Comparison of ENCODE assay signal across 25 mouse cellular contexts in the genomic region with DNA sequence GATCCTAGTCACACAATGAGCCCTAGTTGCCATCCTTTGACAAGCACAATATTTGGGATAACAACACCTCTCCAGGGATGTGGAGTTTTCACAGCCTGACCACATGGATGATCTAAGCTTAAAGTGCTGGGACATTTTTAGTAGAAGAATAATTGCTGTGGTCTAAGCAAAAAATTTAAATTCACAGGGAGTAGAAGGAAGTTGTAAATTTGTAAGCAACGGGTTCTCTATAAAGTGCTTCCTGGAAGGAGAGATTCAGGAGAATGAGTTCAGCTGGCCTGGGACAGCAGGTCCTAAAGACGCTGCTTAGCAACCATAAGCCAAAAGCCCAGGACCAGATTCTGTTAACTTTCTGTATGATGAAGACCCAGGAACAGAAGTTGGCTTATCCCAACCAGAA. TPM values are rescaled to one million over a fixed set of nuclear protein-coding genes. Genes with fewer than 3 reads are reported as not detected.
"Had no signal": no experiment of that assay in that cellular context is flagged by ENCODE, and none has a peak within 500 bp of the region (broad histone marks: within the 10 kb centered on the region; RNA-seq: fewer than 3 reads in every experiment).

No protein-coding gene starts in this region.

- H3K27me3 ChIP-seq: forebrain, embryonic 15.5 days; heart, embryonic 13.5 days; heart, embryonic 15.5 days; hindbrain, embryonic 13.5 days; hindbrain, embryonic 15.5 days; limb, embryonic 13.5 days; limb, embryonic 15.5 days had no signal

- H3K36me3 ChIP-seq: forebrain, embryonic 15.5 days; hindbrain, embryonic 13.5 days; hindbrain, embryonic 15.5 days; liver, embryonic 12.5 days had no signal

- DNase-seq: forebrain, postnatal 0 days; gastrocnemius, postnatal 14 days; gastrocnemius, postnatal 36 days; heart, adult 11 months; heart, adult 2 months; heart, postnatal 14 days; heart, postnatal 36 days; kidney, adult 9 months; layer of hippocampus, adult 9-11 months; layer of hippocampus, postnatal 36 days; left cerebral cortex, postnatal 4 days; lung, adult 18-20 months had no signal

- H3K4me3 ChIP-seq: forebrain, embryonic 15.5 days; heart, adult 2 months; heart, embryonic 13.5 days; heart, embryonic 15.5 days; hindbrain, embryonic 13.5 days; hindbrain, embryonic 15.5 days; limb, embryonic 13.5 days; limb, embryonic 15.5 days; liver, embryonic 12.5 days had no signal

- H3K9me3 ChIP-seq: forebrain, embryonic 15.5 days; heart, embryonic 13.5 days; heart, embryonic 15.5 days; hindbrain, embryonic 13.5 days; hindbrain, embryonic 15.5 days; limb, embryonic 13.5 days; limb, embryonic 15.5 days; liver, embryonic 12.5 days had no signal

- H3K9ac ChIP-seq: forebrain, embryonic 15.5 days; forebrain, postnatal 0 days; heart, embryonic 13.5 days; heart, embryonic 15.5 days; hindbrain, embryonic 13.5 days; hindbrain, embryonic 15.5 days; limb, embryonic 15.5 days; liver, embryonic 12.5 days; liver, embryonic 14.5 days had no signal

- H3K27ac ChIP-seq: forebrain, embryonic 15.5 days; heart, adult 2 months; heart, embryonic 13.5 days; heart, embryonic 15.5 days; hindbrain, embryonic 13.5 days; hindbrain, embryonic 15.5 days; hindbrain, postnatal 0 days; limb, embryonic 13.5 days; limb, embryonic 15.5 days; liver, embryonic 12.5 days; liver, embryonic 14.5 days had no signal

- ATAC-seq: forebrain, embryonic 15.5 days; forebrain, postnatal 0 days; hindbrain, postnatal 0 days; intestine, embryonic 16.5 days; liver, embryonic 12.5 days had no signal

- H3K4me1 ChIP-seq: forebrain, embryonic 15.5 days; heart, embryonic 13.5 days; heart, embryonic 15.5 days; hindbrain, embryonic 13.5 days; hindbrain, embryonic 15.5 days; limb, embryonic 13.5 days; liver, embryonic 12.5 days had no signal

- H3K4me2 ChIP-seq: forebrain, embryonic 15.5 days; heart, embryonic 11.5 days; heart, embryonic 13.5 days; heart, embryonic 15.5 days; hindbrain, embryonic 13.5 days; hindbrain, embryonic 15.5 days; limb, embryonic 13.5 days; limb, embryonic 15.5 days; liver, embryonic 12.5 days had no signal

RNA-seq across cellular contexts. Expression of gene Loxl1, which starts 23.1 kb away (rescaled TPM):
- total RNA-seq: hematopoietic stem cell, adult 5-6 weeks had no signal
